Mouse (Mus musculus) retina, adult 2 months (tissue): Measurements from ENCODE around the gene Capn7.
A peak's percentile ranks its signal among the peaks of the same experiment; 100 is the strongest.

ENCODE experiments used
- DNase-seq: peaks from one replicate; pipeline ENCODE4 v3.0.0-alpha.2; 2012; ENCODE audit warnings: low read depth, low spot score

Capn7 gene

DNA sequence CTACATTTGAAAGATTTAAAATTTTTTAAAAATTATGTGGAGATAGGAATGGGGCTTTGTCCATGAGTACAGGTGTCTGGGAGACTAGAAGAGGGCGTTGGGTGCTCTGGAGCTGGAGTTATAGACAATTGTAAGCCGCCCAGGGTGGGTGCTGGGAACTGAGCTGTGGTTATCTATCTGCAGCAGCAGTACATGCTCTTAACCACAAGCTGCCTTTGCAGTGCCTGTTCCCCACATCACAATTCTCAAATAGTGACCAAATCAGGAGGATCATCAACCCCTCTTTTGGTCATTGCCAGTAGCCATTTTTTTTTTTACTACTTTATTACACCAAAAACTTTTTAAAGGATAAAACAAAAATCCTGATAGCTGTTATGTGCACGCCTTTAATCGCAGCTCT is 28.2 kb downstream of the Capn7 start:
- DNase-seq: no peak

- DNase-seq: no peak
Measured at GRCm38 (mm10) chr14:31365350-31365749, 28.9 kb downstream of the Capn7 start.

DNA sequence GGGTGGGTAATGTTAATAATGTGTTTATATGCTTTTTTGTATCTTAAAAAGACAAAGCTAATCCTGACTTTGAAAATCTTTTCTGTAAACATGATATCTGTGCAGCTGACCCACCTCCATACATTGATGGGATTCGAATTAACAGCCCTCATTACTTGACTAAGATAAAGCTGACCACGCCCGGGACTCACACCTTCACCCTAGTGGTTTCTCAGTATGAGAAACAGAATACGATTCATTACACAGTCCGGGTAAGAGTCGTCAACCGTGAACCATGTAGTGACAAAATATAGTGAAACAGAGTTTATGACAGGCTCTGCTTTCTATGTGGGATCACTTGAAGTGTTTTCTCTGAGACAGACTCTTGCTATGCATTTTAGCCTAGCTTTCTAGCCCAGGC is 31.5 kb downstream of the Capn7 start:
- DNase-seq: no peak

GRCm38 (mm10) chr14:31369377-31369776 is 32.9 kb downstream of the Capn7 start:
- DNase-seq: no peak

DNA sequence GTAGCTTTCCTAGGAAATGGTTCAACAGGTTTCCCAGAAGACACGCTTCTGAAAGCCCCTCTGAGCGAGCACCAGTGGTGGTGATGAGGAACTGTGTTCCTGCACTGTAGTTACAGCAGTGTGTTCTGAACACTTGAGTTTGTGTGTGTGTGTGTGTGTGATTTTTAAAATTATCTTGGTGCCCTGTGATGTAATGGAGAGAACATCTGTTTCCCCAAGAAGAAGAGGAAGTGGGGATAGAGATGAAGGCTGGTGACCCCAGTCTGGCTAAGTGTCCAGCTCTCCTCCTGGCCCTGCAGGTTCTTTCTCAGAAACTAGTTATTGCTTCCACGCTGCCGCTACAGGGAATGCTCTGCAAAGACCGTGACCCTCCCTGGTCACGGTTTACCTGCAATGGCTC is 38.0 kb downstream of the Capn7 start:
- no peak for DNase-seq

DNA sequence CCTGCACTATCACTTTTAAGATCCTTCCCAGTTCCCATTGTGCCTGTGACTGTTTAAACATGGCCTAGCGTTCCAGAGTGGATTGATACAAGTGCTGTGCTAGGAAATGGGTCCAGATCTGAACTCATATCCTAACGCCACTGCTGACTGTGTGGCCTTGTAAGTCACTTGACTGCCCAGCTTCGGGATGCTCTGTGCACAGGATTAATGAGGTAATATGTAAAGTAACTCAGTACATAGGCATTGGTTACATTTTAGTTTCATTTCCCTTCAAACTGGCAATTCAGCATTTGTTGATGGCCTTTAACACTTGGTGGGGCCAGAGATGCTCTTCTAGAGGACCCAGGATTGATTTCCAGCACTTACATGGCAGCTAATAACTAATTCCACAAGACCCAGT is 39.9 kb downstream of the Capn7 start:
- no peak for DNase-seq

- no peak for DNase-seq
Measured at GRCm38 (mm10) chr14:31382276-31382675, 45.8 kb downstream of the Capn7 start.

GRCm38 (mm10) chr14:31383470-31384050 is 47.1 kb downstream of the Capn7 start:
- no peak for DNase-seq

- no peak for DNase-seq
Measured at GRCm38 (mm10) chr14:31384366-31385323, 48.2 kb downstream of the Capn7 start.

DNA sequence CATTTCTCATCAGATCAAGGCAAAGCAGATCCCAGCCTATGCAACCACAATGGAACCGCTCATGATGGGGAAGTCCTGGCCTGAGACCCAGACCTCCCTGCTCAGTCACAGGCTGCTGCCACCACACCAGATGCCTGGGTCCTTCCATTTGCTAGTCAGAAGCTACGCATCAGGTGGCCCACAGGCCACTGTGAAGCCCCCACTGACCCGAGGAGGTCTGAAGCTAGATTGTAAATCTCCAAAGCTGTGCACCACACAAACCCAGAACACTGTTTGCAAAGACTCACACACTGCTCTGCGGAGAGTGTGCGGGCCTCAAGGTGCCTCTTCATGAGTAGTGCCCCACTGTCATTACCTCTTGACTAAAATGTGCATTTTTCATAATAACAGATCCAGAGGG is 49.0 kb downstream of the Capn7 start:
- DNase-seq: no peak

GRCm38 (mm10) chr14:31385977-31386697 is 49.7 kb downstream of the Capn7 start:
- DNase-seq: peak; percentile 26

DNA sequence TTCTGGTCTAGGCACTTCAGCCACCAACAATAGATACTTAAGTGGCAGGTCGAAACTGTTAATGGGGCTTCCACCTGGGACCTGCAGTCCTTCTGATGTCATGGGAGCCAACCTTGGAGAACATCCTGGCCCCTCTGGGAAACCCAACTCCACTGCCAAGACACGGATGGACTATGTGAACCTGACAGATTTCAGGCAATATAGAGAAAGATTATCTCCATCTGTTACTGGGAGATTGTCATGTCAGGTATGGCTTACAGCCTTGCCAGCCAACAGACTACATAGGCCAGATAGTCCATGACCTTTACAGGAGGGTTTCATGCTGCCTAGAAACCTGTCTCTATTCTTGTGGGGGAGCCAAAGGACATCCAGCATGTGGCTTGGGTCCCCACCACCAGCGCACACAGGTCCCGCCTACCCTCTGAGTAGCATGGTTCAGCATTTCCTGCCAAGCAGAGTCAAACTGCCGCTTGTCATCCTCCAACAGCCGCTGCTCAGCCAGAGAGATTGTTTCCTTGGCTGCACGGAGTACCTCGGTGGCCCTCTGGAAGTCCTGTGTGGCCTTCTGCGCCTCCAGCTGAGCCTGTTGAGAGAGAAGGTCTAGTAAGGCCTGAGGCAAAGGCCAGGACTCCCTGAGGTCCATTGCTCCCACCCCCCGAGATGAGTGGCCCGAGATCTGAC is 51.0 kb downstream of the Capn7 start:
- DNase-seq: no peak

DNA sequence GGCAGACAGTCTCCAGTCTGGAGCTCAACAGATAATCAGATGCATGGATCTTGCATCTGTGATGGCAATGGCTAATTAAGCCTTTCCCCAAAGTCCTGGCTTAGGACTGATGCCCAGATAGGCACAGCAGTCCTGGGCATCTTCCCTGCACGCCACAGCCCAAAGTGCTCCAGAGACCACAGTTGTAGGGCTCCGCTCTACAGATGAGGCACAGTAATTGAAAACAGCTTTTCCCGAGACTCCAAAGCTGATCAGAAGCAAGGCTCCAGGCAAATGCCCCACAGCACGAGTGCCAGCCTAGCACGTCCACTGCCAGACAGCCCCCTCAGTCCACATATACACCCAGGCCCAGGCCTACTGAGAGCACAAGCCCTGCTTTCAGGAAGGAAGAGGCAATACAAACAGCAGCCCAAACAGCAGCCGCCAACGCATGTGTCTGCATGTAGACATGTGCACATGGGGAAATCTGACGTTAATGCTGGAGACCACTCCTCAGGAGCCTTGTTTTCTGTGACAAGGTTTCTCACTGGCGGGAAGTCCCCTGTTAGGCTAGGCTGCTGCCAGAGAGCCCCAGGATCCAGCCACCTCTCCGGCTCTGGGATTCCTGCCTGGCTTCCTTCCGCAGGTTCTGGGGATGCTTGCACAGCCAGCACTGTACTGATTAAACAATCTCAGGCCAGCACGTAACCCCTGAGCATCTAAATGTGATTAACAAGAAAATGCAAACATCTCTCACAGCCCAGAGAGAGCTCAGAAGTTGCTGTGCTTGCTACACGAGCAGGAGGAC is 51.8 kb downstream of the Capn7 start:
- DNase-seq: no peak

DNA sequence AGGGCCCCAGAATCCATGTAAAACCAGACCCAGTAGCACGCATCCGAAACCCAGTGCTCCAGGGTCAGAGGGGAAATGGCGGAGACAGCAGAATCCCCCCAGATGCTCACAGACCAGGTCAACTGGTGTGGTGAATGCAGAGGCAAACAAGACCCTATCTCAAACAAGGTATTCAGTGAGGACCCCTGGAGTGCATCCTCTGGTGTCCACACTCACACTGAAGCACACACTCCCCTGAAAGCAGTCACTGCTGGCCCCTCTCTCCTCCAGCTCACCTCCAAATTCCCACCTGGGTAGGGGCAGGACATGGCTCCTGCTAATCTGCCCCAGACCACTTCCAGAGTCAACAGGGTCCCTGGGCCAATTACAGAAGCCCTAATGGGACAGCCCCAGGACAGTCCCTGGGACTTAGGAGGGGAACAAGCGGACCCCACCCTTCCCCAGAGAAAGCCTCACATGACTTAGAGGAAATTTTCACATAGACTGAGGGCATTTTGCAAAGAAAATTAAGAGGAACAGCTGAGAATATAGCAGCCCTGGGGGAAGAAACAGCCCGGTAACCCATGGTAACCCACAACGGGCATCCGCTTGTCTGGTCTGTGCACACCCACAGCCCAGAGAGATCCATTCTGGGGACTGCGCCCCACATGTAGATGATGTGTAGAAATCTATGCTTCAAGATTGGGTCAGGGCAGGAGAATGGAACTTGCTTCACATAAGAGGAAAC is 53.1 kb downstream of the Capn7 start:
- no peak for DNase-seq

- DNase-seq: no peak
Measured at GRCm38 (mm10) chr14:31392300-31392699, 55.9 kb downstream of the Capn7 start.

GRCm38 (mm10) chr14:31392873-31393545 is 56.6 kb downstream of the Capn7 start:
- no peak for DNase-seq

DNA sequence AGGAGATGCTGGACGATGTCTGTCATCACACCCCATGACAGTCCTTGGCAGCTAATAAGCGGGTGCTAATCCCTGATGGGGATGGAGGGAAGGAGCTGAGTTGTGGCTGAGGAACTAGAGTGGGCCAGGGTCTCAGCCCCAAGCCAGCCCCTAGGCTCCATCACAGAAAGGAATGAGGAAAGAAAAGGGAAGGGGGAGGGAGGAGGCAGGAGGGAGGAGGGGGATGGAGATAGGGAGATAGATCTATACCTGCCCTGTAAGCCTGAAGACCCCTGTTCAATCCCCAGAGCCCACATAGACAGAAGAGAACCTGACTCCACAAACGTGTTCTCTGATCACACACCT is 57.1 kb downstream of the Capn7 start:
- DNase-seq: no peak

- no peak for DNase-seq
Measured at GRCm38 (mm10) chr14:31393936-31394630, 57.6 kb downstream of the Capn7 start.

- no peak for DNase-seq
Measured at GRCm38 (mm10) chr14:31394822-31395532, 58.5 kb downstream of the Capn7 start.
